Mouse (Mus musculus) cerebellum, adult 18-20 months (tissue): Measurements from ENCODE around the gene Cadm2.

ENCODE experiments used
- DNase-seq, 2 experiments: peaks; one replicate each; pipeline ENCODE4 v3.0.0; 2021

Cadm2 gene

DNA sequence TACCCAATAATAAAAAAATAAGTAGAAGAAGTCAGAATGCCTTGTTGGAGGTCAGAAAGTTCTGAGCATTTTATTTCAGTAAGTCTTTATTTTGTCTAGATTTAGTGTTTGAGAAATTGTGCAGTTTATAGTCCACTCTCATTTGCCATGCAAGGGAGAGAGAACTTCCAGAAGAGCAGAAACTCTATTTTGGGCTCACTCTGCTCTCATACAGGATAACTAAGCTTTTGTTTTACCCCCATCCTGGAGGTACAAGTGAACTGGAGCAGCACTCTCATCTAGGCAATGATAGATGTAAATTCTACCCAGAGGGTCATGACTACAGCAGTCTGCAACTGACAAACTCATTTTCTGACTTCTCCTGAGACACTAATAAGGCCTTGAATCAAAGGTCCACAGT, 925.9 kb downstream of the Cadm2 start:
- no peak for DNase-seq

- no peak for DNase-seq
These were observed 943.5 kb downstream of the Cadm2 start for GRCm38 (mm10) chr16:66677241-66677640.

GRCm38 (mm10) chr16:66651013-66651362, 969.7 kb downstream of the Cadm2 start:
- peak; percentile 59 to 69 for DNase-seq

- DNase-seq, result peak; percentile 73 to 83
These were observed 970.2 kb downstream of the Cadm2 start for GRCm38 (mm10) chr16:66650348-66651012.

DNA sequence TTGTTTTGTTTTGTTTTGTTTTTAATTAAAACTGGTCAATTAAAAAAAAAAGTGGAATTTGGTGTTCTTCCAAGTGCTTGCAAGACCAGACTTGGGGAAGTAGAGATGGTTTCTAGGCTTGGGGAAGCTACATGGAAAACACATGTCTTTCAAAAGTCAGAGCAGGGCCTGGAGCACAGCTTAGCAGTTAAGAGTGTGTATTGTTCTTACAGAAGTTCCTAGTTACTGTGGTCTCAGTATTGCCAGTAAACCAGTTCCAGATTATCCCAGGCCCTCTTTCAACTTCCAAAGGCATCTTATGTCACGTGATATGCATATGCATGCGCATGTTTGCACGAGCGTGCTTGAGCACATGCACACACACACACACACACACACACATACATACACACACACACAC, 972.9 kb downstream of the Cadm2 start:
- no peak for DNase-seq

GRCm38 (mm10) chr16:66643606-66644005, 977.1 kb downstream of the Cadm2 start:
- no peak for DNase-seq

DNA sequence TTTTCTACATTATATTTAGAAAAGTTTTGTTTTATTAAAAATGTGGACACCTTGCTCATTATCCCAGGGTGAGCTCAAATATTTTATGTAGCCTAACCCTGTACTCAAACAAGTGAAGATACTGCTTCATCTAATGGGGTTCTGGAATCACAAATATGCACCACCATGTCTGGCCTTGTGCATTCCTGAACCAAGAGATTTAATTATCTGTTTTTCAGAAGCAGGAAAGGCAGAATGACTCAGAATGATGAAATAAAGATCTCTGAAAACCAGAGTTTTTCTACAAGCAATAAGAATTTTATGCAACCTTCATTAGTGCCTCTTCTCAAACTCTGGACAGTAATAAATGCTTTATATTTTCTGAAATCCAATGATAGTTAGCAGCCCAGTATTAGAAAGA, 993.2 kb downstream of the Cadm2 start:
- DNase-seq, result no peak

DNA sequence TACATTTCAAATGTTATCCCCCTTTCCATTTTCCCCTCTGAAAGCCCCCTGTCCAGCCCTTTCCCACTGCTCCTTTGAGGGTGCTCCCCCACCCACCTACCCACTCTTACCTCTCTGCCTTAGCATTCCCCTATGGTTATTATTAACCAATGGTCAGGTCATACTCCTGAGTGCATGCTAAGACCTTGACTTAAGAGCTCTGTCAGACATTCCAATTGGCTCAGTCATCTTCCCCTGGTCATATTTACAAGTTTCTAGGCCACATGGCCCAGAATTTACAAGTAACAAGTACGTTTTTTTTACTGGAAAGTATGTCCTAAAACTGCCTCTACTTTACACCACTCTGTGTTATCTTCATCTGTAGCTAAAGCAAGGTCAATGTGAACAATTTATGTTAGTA, 998.3 kb downstream of the Cadm2 start:
- DNase-seq, result no peak

DNA sequence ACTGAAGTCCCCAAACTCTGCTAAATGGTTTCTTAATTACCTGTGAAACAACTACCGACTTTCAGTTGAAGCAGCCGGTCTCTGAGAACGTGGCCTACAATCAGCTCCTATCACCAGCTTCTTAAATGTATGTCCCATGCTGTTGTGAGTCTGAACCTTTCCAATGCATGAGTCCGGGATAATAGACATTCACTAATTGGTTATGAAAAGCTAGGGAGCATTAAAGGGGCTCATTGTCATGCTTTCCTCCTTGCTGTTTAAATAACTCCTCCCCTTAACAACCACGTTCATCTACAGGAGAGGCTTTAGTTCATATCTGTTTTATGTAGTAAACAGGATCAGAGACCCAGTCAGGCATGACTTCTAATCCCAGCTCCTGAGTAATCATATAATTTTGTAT, 1008.1 kb downstream of the Cadm2 start:
- no peak for DNase-seq
